Mouse (Mus musculus): Measurements from ENCODE around the gene Chst5.
"Not testable (repeated sequence)": the region's sequence is repeated elsewhere in the genome, so short reads cannot be mapped to it uniquely, and the experiment has no call there.

The Chst5 gene

DNA sequence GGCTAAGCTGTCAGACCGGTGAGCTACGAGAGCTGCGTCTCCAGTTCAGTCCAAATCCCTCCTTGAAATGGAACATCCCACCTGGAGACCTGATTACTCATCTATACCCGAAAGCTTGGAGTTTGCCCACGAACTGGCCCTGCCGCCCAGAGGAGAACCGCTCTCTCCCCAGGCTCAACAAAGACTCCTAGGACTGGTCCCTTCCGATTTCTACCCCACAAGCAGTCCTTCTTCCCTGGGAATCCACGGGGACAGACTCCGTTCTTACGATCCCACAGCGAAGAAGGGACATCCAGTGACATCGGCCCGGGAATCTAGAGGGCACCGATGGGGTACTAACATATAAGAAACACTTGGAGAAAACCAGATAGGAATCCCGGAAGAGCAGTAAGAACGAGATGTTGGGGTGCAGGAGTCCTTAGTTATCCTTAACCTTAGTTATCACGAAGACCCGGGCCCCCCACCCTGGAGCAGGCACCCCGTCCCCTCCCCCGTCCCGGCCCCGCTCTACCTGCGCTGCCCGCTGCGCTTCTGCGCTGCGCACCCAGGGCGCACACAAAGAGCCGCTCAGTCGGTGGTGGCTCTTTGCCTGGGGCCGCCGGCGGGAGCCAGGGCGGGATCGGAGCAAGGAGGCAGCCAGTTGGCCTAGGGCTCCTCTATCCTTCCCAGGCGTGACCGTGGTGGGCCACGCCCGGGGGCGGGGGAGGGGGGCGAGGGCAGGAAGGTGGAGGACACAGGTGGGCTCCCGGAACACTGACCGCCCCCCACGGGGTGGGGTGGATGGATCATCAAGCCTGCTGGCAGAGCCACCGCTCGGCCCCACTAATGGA is at the start of gene Chst5:
Gene Chst5, minus strand, starts transcription at position 827 of the 830 bp plus-strand sequence.
- no peak for DNase-seq

DNA sequence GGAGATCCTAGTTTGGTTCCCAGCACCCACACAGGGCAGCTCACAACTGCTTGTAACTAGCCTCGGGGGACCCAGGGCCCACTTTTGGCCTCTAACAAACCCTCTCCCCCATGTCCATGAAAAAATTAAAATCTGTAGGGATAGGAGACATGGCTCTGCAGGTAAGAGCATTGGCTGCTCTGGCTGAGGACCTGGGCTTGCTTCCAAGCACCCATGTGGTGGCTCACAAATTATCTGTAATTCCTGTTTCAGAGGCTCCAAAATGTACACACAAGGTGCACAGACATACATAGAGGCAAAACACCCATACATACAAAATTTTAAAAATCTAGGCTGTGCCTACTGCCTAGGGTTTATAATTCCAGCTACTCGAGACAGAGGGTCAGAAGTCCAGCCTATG is 47.0 kb upstream of the Chst5 start:
- DNase-seq: no peak

- no peak for DNase-seq
These were observed 45.6 kb upstream of the Chst5 start for GRCm38 (mm10) chr8:111955879-111956278.

- no peak for DNase-seq
These were observed 44.8 kb upstream of the Chst5 start for GRCm38 (mm10) chr8:111954844-111955594.

DNA sequence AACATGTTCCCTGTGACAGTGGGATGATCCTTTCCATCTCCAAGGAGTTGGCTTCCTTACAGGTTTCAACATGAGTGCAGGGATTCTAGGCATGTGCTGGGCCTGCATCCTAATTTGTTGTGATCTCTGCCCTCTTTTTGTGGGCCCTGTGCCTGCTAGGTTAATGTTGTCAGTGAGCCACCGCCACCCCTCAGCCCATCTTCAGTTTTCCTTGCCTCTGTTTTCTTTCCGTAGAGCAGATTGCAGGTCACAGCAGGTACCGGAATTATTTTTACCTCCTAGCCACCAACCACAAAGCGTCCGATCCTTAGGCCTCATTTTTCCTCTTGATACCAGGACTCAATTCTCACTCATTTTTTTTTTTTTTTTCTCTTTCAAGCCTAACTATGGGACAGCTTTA is 41.7 kb upstream of the Chst5 start:
- no peak for DNase-seq

GRCm38 (mm10) chr8:111951317-111951716 is 41.1 kb upstream of the Chst5 start:
- no peak for DNase-seq

DNA sequence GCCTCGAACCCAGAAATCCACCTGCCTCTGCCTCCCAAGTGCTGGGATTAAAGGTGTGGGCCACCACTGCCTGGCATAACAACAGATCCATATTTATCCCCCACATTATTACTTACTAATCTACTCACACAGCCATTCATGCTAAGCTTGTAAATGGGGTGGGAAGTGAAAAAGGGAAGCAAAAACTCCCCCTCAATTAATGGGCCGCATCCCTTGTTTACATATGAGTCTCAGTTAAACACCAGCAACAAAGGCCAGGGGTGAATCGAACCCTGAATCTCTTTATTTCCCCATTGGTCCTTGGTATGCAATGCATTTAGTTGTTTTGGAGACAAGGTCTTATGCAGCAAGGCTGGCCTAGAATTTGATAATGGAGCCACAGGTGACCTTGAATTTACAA is 40.6 kb upstream of the Chst5 start:
- DNase-seq: no peak

- no peak for DNase-seq
These were observed 37.7 kb upstream of the Chst5 start for GRCm38 (mm10) chr8:111947954-111948353.

DNA sequence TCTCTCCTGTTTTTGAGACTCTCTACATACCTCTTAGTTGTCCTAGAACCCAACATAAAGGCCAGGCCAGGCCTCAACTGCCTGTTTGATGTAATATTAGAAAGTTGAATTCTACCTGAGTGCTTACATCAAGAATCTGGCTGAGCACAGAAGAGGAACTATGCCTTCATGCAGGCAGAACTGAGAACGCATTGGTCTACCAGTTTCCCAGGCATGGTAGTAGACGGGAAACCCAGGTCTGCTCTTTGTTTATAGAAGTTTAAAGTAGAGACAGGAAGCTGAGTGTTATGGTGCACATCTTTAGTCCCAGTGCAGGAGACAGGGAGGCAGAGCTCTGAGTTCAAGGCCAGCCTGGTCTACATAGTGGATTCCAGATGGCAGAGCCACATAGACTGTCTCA is 36.9 kb upstream of the Chst5 start:
- DNase-seq: no peak

DNA sequence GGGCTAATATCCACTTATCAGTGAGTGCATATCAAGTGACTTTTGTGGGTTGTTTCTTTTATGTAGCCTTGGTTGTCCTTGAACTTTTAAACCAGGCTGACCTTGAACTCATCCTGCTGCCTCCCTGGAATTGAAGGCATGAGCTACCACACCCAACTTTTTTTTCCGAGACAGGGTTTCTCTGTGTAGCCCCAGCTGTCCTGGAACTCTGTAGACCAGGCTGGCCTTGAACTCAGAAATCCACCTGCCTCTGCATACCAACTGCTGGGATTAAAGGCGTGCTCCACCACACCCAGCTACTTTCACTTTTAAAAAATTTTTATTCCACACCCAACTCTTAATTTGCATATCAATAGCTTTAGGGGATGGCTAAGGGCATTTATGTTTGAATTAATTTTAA is 33.3 kb upstream of the Chst5 start:
- no peak for DNase-seq

- peak; percentile 75 for DNase-seq
These were observed 30.8 kb upstream of the Chst5 start for GRCm38 (mm10) chr8:111941101-111941454.

GRCm38 (mm10) chr8:111940171-111941100 is 30.2 kb upstream of the Chst5 start, which contains the start of gene Gabarapl2:
TSS of gene Gabarapl2 (plus strand) at chr8:111940703.
- peak; percentile 98 for DNase-seq

DNA sequence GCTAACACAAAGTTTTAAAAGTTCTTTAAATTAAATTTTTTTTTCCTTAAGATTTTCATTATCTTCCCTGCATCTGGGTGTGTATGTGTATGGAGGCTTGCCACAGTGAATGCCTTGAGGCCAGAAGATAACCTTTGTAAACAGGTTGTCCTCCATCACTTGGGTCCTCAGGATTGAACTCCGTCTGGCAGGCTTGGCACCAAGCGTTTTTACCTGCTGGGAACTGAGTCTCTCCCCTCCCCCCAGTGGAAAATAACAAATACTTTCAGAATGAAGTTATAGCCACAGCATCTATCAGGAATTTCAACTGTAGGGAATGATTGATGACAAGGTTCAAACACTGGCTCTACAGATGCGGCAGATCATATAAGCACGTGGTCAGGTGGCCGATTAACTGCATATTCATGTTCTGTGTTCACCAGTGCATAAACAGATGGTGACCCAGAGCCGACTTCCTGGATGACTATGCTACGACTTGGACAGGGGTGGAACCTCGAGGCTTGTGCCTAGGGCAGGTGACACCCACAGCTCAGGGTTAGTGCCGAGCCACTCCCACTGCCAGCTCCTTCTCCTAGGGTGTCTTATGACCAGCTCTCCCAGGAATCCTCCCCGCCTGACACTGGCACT is 29.4 kb upstream of the Chst5 start:
- peak; percentile 23 for DNase-seq

- not testable (repeated sequence) for DNase-seq
These were observed 28.1 kb upstream of the Chst5 start for GRCm38 (mm10) chr8:111938076-111938985.

DNA sequence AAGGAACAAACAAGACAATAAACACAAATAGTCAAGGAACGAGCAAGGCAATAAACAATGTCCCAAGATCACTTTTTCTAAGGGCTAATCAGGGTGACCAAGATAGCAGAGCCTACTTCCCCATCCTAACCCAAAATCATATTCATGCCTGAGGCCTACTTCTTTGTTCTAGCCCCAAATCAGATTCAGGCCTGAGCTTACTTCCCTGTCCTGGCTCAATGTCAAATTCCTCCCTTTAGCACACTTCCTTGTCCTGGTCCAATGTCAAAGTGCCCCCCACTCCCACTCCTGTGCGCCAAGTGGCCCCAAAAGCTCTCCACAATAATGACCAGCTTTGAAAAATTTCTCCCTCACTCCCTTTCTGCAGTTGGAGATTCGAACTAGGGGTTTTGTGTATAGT is 26.9 kb upstream of the Chst5 start:
- DNase-seq: no peak

GRCm38 (mm10) chr8:111934201-111934600 is 24.0 kb upstream of the Chst5 start:
- no peak for DNase-seq

DNA sequence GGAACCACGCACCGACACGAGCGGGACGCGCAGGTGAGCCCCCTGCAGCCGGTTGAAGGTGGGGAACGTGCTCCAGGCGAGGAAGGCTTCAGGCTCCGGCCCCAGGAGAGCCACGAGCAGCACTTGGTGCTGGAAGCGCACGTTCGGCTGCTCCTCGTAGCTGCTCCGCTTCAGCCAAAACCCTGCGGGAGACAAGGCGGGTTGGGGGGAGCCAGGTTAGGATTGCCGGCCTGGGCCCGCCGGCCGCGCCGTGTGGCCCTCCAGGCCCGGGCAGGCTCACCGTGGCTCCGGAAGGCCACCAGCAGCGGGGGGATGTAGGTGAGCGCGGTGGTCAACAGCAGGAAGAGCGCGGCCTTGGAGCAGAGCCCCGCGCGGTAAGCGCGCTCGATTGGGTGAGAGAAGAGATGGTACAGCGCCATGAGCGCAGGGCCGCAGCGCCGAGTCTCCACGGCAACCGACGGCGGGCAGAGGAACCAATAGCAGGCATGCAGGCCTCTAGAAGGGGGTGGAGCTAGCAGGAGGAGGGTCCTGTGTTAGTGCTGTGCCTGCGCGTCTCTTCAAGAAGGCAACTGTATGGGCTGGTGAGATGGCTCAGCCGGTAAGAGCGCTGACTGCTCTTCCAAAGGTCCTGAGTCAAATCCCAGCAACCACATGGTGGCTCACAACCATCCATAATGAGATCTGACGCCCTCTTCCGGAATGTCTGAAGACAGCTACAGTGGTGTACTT is 23.3 kb upstream of the Chst5 start, which contains the start of gene Tmem231:
Gene Tmem231, minus strand, starts transcription at position 534 of the 729 bp plus-strand sequence.
- DNase-seq: peak; percentile 88

GRCm38 (mm10) chr8:111932580-111933336 is 22.5 kb upstream of the Chst5 start:
- DNase-seq: peak; percentile 41

- no peak for DNase-seq
These were observed 21.5 kb upstream of the Chst5 start for GRCm38 (mm10) chr8:111931721-111932120.

Measured in thymus, postnatal 4 days (tissue).